Mouse (Mus musculus) heart, embryonic 14.5 days (tissue): ENCODE measurements at regions not wholly inside any gene's neighbourhood (a gene's known extent, or its start where the extent isn't known, plus 50 kb on each side); places are given as distances from the start of the nearest gene placed in this dataset.

Source experiments
- ATAC-seq: fragments of 200-750 bp; cut with Nextera tagmentation; 2 replicates; pipeline ENCODE4 v1.8.0; 2017; ENCODE audit warnings: low read depth, moderate TSS enrichment; ENCODE audit not compliant: insufficient number of reproducible peaks, insufficient read depth, low FRiP score
- H3K27ac ChIP-seq, 2 experiments: fragments of 200-500 bp in 1 of 2; fragments of 300-500 bp in 1 of 2; sonication (generic) in 1 of 2; replicated peaks in 1 of 2; 2 replicates each; pipeline ENCODE4 v1.5.1; 2012 to 2014; ENCODE audit warnings: low read depth in 2 of 2, low read length in 2 of 2, control low read depth in 1 of 2, mild to moderate bottlenecking in 1 of 2, mixed read lengths in 1 of 2; ENCODE audit not compliant: control insufficient read depth in 1 of 2, insufficient read depth in 1 of 2
- H3K27me3 ChIP-seq: fragments of 300-500 bp; sonication (generic); 2 replicates; pipeline ENCODE4 v1.6.1; 2014; ENCODE audit warnings: mild to moderate bottlenecking, low read length, control low read depth; ENCODE audit not compliant: control insufficient read depth, insufficient read depth
- H3K36me3 ChIP-seq: fragments of 300-500 bp; sonication (generic); 2 replicates; pipeline ENCODE4 v1.6.1; 2014; ENCODE audit warnings: mild to moderate bottlenecking, control low read depth, low read length, mixed read lengths; ENCODE audit not compliant: control insufficient read depth, insufficient read depth
- H3K4me1 ChIP-seq, 2 experiments: fragments of 200-500 bp in 1 of 2; fragments of 300-500 bp in 1 of 2; sonication (generic) in 1 of 2; 2 replicates each; pipeline ENCODE4 v1.6.1; 2012 to 2014; ENCODE audit warnings: low read length in 2 of 2, control low read depth in 1 of 2, mixed read lengths in 1 of 2; ENCODE audit not compliant: control insufficient read depth in 2 of 2, insufficient read depth in 2 of 2
- H3K4me2 ChIP-seq: fragments of 300-500 bp; sonication (generic); 2 replicates; pipeline ENCODE4 v1.6.1; 2014; ENCODE audit warnings: mild to moderate bottlenecking, low read length
- H3K4me3 ChIP-seq, 2 experiments: fragments of 200-500 bp in 1 of 2; fragments of 300-500 bp in 1 of 2; sonication (generic) in 1 of 2; 2 replicates each; pipeline ENCODE4 v1.5.1; 2012 to 2014; ENCODE audit warnings: low read length in 2 of 2, mild to moderate bottlenecking in 2 of 2, control low read depth in 1 of 2, low read depth in 1 of 2, moderate library complexity in 1 of 2; ENCODE audit not compliant: control insufficient read depth in 1 of 2, insufficient read depth in 1 of 2
- H3K9ac ChIP-seq: fragments of 300-500 bp; sonication (generic); 2 replicates; pipeline ENCODE4 v1.6.1; 2014; ENCODE audit warnings: mild to moderate bottlenecking, low read length
- H3K9me3 ChIP-seq: fragments of 300-500 bp; sonication (generic); 2 replicates; pipeline ENCODE4 v1.6.1; 2016; ENCODE audit warnings: low read length, control low read depth; ENCODE audit not compliant: control insufficient read depth
- WGBS: fragments of 180-500 bp; shearing (Covaris S2); extraction: QIAGEN DNeasy Blood & Tissue Kit; methylation state at CpG from one replicate; pipeline ENCODE4 v1.1.7; 2014; 5-methylcytosine and 5-hydroxymethylcytosine counted together

- Histone ChIP-seq H3K4me3 (no peak overlapping the region), H3K27me3 (no peaks in the 10 kb centered on the region), H3K4me2 (no peak overlapping the region), H3K27ac (no peak overlapping the region), H3K36me3 (no peaks in the 10 kb centered on the region), H3K4me1 (no peaks in the 10 kb centered on the region), H3K9me3 (no peaks in the 10 kb centered on the region), H3K9ac (no peak overlapping the region)
- 69% methylated on average over 1 of the region's 1 CpGs for WGBS
- no peak for ATAC-seq
Observed at GRCm38 (mm10) chr2:147789877-147790276, 256.9 kb downstream of the Foxa2 start.

- Histone ChIP-seq H3K4me2 (no peak overlapping the region), H3K4me3 (no peak overlapping the region), H3K27ac (no peak overlapping the region), H3K4me1 (no peaks in the 10 kb centered on the region), H3K27me3 (no peaks in the 10 kb centered on the region), H3K9me3 (no peaks in the 10 kb centered on the region), H3K9ac (no peak overlapping the region), H3K36me3 (no peaks in the 10 kb centered on the region)
- 5% methylated on average over 3 of the region's 3 CpGs for WGBS
- no peak for ATAC-seq
Observed at GRCm38 (mm10) chr2:147789268-147789667, 257.5 kb downstream of the Foxa2 start.

GRCm38 (mm10) chr2:147788001-147788400 is 258.8 kb downstream of the Foxa2 start:
- Histone ChIP-seq H3K9ac (no peak overlapping the region), H3K36me3 (no peaks in the 10 kb centered on the region), H3K27ac (no peak overlapping the region), H3K4me2 (no peak overlapping the region), H3K4me1 (no peaks in the 10 kb centered on the region), H3K9me3 (no peaks in the 10 kb centered on the region), H3K27me3 (no peaks in the 10 kb centered on the region), H3K4me3 (no peak overlapping the region)
- WGBS = 70% methylated on average over 3 of the region's 3 CpGs
- no peak for ATAC-seq

GRCm38 (mm10) chr2:147782496-147782895 is 264.3 kb downstream of the Foxa2 start:
- Histone ChIP-seq H3K27me3 (no peaks in the 10 kb centered on the region), H3K9me3 (0 out of 2 replicates have a peak, but pooled peaks cover 4% of the 10 kb centered on the region), H3K4me1 (no peaks in the 10 kb centered on the region), H3K4me2 (no peak overlapping the region), H3K4me3 (no peak overlapping the region), H3K36me3 (no peaks in the 10 kb centered on the region), H3K9ac (no peak overlapping the region), H3K27ac (no peak overlapping the region)
- 81% methylated on average over 2 of the region's 2 CpGs for WGBS
- ATAC-seq = no peak

GRCm38 (mm10) chr2:147776316-147776715 is 270.5 kb downstream of the Foxa2 start:
- Histone ChIP-seq H3K27me3 (no peaks in the 10 kb centered on the region), H3K4me2 (no peak overlapping the region), H3K4me3 (no peak overlapping the region), H3K36me3 (no peaks in the 10 kb centered on the region), H3K9me3 (0 out of 2 replicates have a peak, but pooled peaks cover 4% of the 10 kb centered on the region), H3K27ac (no peak overlapping the region), H3K4me1 (no peaks in the 10 kb centered on the region), H3K9ac (no peak overlapping the region)
- 53% methylated on average over 2 of the region's 2 CpGs for WGBS
- ATAC-seq = no peak

- Histone ChIP-seq H3K27ac (no peak overlapping the region), H3K36me3 (no peaks in the 10 kb centered on the region), H3K4me1 (no peaks in the 10 kb centered on the region), H3K27me3 (no peaks in the 10 kb centered on the region), H3K9ac (no peak overlapping the region), H3K4me2 (no peak overlapping the region), H3K9me3 (no peaks in the 10 kb centered on the region), H3K4me3 (no peak overlapping the region)
- ATAC-seq = no peak
- WGBS = 39% methylated on average over 1 of the region's 1 CpGs
Observed at GRCm38 (mm10) chr2:147772579-147772978, 274.2 kb downstream of the Foxa2 start.

- H3K4me3 ChIP-seq = no peak overlapping the region
- no peaks in the 10 kb centered on the region for H3K27me3 ChIP-seq
- no peaks in the 10 kb centered on the region for H3K36me3 ChIP-seq
- H3K9me3 ChIP-seq = no peaks in the 10 kb centered on the region
- H3K4me2 ChIP-seq = no peak overlapping the region
- WGBS = 38% methylated on average over 2 of the region's 2 CpGs
- no peak for ATAC-seq
- no peak overlapping the region for H3K27ac ChIP-seq
- no peak overlapping the region for H3K9ac ChIP-seq
- H3K4me1 ChIP-seq = no peaks in the 10 kb centered on the region
Observed at GRCm38 (mm10) chr2:147753089-147753488, 293.7 kb downstream of the Foxa2 start.

- H3K4me2 ChIP-seq = no peak overlapping the region
- ATAC-seq = no peak
- WGBS = 84% methylated on average over 3 of the region's 3 CpGs
- H3K27ac ChIP-seq = no peak overlapping the region
- H3K27me3 ChIP-seq = no peaks in the 10 kb centered on the region
- H3K4me3 ChIP-seq = no peak overlapping the region
- no peaks in the 10 kb centered on the region for H3K36me3 ChIP-seq
- H3K4me1 ChIP-seq = no peaks in the 10 kb centered on the region
- H3K9me3 ChIP-seq = no peaks in the 10 kb centered on the region
- no peak overlapping the region for H3K9ac ChIP-seq
Observed at GRCm38 (mm10) chr2:147751831-147752230, 294.9 kb downstream of the Foxa2 start.
